Mouse (Mus musculus) liver, adult 2 months (tissue): ENCODE data around the gene Helz2. TPM values are rescaled to one million over a fixed set of nuclear protein-coding genes. Genes with fewer than 3 reads are reported as not detected.
A peak's percentile ranks its signal among the peaks of the same experiment; 100 is the strongest.
"Not testable (repeated sequence)": the region's sequence is repeated elsewhere in the genome, so short reads cannot be mapped to it uniquely, and the experiment has no call there.

ENCODE experiments used
- DNase-seq: peaks from one replicate; pipeline ENCODE4 v3.0.0-alpha.2; 2011; ENCODE audit warnings: low read depth, low spot score; ENCODE audit errors: extremely low read depth
- H3K27ac ChIP-seq: fragments of 200-500 bp; replicated peaks from 2 replicates; pipeline ENCODE4 v1.5.1; 2012; ENCODE audit warnings: low read depth, mild to moderate bottlenecking, control low read depth, inconsistent platforms, low read length; ENCODE audit not compliant: insufficient read depth
- H3K27me3 ChIP-seq: fragments of 200-500 bp; 2 replicates; pipeline ENCODE4 v1.6.1; 2012; ENCODE audit warnings: mild to moderate bottlenecking, moderate library complexity, low read length, inconsistent platforms; ENCODE audit not compliant: control insufficient read depth, insufficient read depth
- H3K36me3 ChIP-seq: fragments of 200-500 bp; 2 replicates; pipeline ENCODE4 v1.6.1; 2012; ENCODE audit warnings: low read length, inconsistent platforms; ENCODE audit not compliant: control insufficient read depth, insufficient read depth
- H3K4me1 ChIP-seq: fragments of 200-500 bp; 2 replicates; pipeline ENCODE4 v1.6.1; 2011; ENCODE audit warnings: low read length; ENCODE audit not compliant: control insufficient read depth, insufficient read depth
- H3K4me3 ChIP-seq: fragments of 200-500 bp; 2 replicates; pipeline ENCODE4 v1.5.1; 2011; ENCODE audit warnings: low read depth, mild to moderate bottlenecking, control low read depth, low read length, moderate library complexity; ENCODE audit not compliant: insufficient read depth
- H3K79me2 ChIP-seq: fragments of 200-500 bp; 2 replicates; pipeline ENCODE4 v1.6.1; 2012; ENCODE audit warnings: inconsistent platforms, mild to moderate bottlenecking, low read length, moderate library complexity; ENCODE audit not compliant: control insufficient read depth, insufficient read depth
- H3K9ac ChIP-seq: fragments of 200-500 bp; 2 replicates; pipeline ENCODE4 v1.6.1; 2012; ENCODE audit warnings: low read depth, mild to moderate bottlenecking, control low read depth, inconsistent platforms, low read length
- CTCF ChIP-seq: fragments of 200-500 bp; IDR thresholded peaks from 2 replicates; pipeline ENCODE4 v1.5.1; 2011; ENCODE audit warnings: low read depth, low read length, control low read depth
- POLR2A ChIP-seq: fragments of 200-500 bp; IDR thresholded peaks from 2 replicates; pipeline ENCODE4 v1.6.1; 2011; ENCODE audit warnings: low read length, control low read depth; ENCODE audit not compliant: insufficient read depth; ENCODE audit errors: extremely low read depth
- WGBS: fragments of 180-500 bp; shearing (Covaris S2); methylation state at CpG from one replicate; pipeline ENCODE4 v1.1.7; 2018; 5-methylcytosine and 5-hydroxymethylcytosine counted together
- polyA plus RNA-seq: library from polyadenylated mRNA; depleted of rRNA; stranded (reverse); fragments of >200 nt; gene quantifications from 2 replicates; pipeline ENCODE4 v1.2.3, GENCODE M21; 2012
- total RNA-seq: library from RNA; depleted of rRNA; stranded (reverse); fragments of >200 nt; gene quantifications from 2 replicates; pipeline ENCODE4 v1.2.3, GENCODE M21; 2014

Helz2 gene
- total and polyA plus RNA-seq, 2 experiments = 20.3 to 65.9 TPM

DNA sequence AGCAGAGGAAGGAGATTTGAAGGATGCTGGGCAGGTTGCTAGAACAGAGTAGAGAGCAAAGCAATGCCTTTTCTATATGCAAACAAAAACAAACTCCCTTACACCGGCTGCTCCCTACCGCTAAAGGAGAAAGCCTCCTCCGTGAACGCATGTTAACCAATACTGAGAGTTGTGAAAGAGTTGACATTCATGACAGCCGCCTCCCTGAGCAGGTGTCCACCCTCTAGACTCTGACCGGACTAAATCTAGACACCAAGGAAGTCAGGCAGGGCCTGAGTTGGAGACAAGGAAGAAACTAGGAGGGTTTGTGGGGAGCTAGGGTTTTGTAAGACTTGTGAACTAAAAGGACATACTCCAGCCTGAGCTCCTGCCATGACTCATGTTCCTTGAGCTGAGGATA, 38.9 kb downstream of the Helz2 start:
- Histone ChIP-seq H3K4me1 (peaks cover 7% of the 10 kb centered on the region; the same call in 1 of the 2 replicates), H3K36me3 (no peaks in the 10 kb centered on the region), H3K27ac (no peak overlapping the region), H3K4me3 (no peak overlapping the region), H3K27me3 (no peaks in the 10 kb centered on the region), H3K79me2 (no peaks in the 10 kb centered on the region), H3K9ac (no peak overlapping the region)
- 25% methylated on average over 6 of the region's 6 CpGs for WGBS
- TF ChIP-seq CTCF = no peak
- TF ChIP-seq POLR2A = no peak
- DNase-seq = peak; percentile 33

DNA sequence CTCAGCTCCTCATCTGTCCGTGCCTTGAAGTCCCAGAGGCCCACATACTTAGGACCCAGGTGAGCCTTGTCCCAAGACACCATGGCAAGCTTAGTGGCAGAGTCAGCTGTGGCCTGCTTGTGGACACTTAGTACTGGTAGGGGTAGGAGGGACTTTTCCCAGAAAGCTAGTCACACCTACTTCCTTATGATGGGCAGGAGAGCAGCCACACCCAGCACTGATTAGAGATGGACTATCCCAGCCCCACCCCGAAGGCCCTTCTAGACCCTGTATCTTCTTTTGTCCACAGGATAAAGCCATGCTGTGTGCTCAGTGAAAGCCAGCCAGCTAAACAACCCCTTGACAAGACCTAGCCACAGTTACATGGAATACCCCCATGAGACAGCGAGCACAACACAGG, 39.4 kb downstream of the Helz2 start, which contains the start of gene Ptk6:
Gene Ptk6, minus strand, starts transcription at position 368 of the 400 bp plus-strand sequence.
- TF ChIP-seq POLR2A (no peak), CTCF (no peak)
- Histone ChIP-seq H3K27ac (no peak within 1 kb of the TSS), H3K4me1 (peaks cover 7% of the 10 kb centered on the region; the same call in 1 of the 2 replicates), H3K4me3 (no peak within 1 kb of the TSS), H3K9ac (no peak within 1 kb of the TSS), H3K36me3 (no peaks in the 10 kb centered on the region), H3K79me2 (no peaks in the 10 kb centered on the region), H3K27me3 (no peaks in the 10 kb centered on the region)
- WGBS = 91% methylated on average over 3 of the region's 3 CpGs
- no peak for DNase-seq

DNA sequence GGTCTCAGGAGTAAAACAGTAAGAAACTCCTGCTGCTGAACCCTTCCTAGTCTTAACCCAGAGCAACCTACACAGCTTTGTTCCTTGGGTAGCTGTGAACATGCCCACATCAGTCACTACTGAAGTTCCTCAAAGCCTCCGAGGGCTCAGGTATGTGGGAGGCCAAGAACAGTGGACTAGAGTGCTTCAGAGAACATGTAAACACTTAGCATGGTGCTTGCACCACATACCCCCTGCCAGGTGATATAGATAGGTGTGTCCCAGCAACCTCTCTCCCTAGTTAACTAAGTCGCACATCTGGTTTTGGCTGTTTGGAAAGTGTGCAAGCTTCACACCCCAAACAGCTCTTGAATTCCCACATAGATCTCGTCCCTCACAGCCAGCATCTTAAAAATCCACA, 40.2 kb downstream of the Helz2 start:
- no peak for TF ChIP-seq POLR2A
- WGBS = 94% methylated on average over 3 of the region's 3 CpGs
- no peaks in the 10 kb centered on the region for H3K27me3 ChIP-seq

DNA sequence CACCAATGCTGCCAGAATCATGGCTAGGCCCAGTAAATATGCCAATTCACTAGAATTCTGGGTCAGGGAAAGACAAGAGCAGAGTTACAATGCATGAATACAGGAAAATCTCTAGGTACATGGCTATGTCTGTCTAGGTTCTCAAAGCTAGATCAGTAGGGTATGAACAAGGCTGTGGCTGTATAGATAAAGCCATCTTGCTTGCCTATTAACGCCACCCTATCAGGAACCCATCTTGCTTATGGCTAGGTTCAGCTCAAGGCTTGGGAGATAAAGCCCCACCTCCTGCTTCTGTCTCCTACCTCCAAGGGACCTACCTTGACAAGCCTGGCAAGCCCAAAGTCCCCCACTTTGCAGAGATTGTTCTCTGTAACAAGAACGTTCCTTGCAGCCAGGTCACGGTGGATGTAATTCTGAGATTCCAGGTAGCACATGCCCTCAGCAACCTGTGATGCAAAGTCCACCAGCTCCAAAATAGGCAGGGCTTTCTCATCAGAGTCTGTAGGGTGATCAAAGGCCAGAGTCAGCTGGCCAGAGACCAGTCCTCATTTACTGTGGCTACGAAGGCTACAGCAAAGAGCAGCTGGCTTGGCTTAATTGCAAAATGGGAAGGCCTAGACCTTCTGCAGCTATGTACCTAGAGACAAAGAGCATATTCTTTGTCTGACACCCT, 45.1 kb downstream of the Helz2 start:
- no peak for TF ChIP-seq POLR2A
- TF ChIP-seq CTCF = no peak

More for the DNA sequence above, 40.2 kb downstream of the Helz2 start:
- H3K27ac ChIP-seq = no peak overlapping the region
- H3K9ac ChIP-seq = no peak overlapping the region
- H3K36me3 ChIP-seq = no peaks in the 10 kb centered on the region
- H3K4me3 ChIP-seq = no peak overlapping the region
- no peak for DNase-seq
- no peaks in the 10 kb centered on the region for H3K79me2 ChIP-seq
- peaks cover 9% of the 10 kb centered on the region; the same call in 1 of the 2 replicates for H3K4me1 ChIP-seq

DNA sequence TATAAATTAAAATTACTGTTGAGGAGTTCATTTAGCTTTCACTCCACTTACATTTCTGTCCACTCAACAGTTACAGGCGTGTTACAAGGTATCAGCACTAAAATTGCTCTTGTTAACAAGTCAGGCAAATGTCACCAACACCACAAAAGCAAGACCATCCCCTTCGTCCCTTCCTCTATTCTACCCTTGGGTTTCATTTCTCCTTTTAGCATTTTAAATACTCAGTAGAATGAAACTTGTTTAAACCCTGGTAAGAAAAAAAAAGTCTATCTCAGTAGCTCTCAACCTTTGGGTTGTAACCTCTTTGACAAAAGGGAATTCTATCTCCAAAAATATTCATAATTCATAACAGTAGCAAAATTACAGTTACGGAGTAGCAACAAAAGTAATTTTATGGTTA, 48.8 kb downstream of the Helz2 start:
- Histone ChIP-seq H3K9ac (no peak overlapping the region), H3K79me2 (no peaks in the 10 kb centered on the region), H3K4me1 (peaks cover 20% of the 10 kb centered on the region), H3K27ac (no peak overlapping the region), H3K36me3 (no peaks in the 10 kb centered on the region), H3K4me3 (no peak overlapping the region), H3K27me3 (no peaks in the 10 kb centered on the region)
- TF ChIP-seq CTCF (no peak), POLR2A (no peak)
- 89% methylated on average over 3 of the region's 3 CpGs for WGBS
- peak; percentile 30 for DNase-seq

More for the DNA sequence above, 45.1 kb downstream of the Helz2 start:
- Histone ChIP-seq H3K4me3 (no peak overlapping the region), H3K4me1 (peaks cover 5% of the 10 kb centered on the region; the same call in 1 of the 2 replicates), H3K27ac (peak overlapping the region; percentile 51; the same call in 1 of the 2 replicates), H3K79me2 (no peaks in the 10 kb centered on the region), H3K9ac (no peak overlapping the region), H3K27me3 (no peaks in the 10 kb centered on the region), H3K36me3 (no peaks in the 10 kb centered on the region)
- WGBS = 29% methylated on average over 4 of the region's 4 CpGs
- DNase-seq = peak; percentile 94

DNA sequence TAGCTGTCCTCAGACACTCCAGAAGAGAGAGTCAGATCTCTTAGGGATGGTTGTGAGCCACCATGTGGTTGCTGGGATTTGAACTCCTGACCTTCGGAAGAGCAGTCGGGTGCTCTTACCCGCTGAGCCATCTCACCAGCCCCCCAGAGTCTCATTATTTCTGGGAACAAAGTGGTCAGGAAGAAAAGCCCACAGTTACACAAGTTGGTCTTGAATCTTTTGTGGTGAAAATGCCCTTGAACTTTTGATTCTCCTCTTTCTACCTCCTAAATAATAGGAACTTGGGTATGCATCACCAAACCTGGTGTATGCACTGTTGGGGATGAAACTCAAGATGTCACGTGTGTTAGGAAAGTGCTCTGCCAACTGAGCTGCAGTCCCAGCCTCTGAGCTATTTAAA, 49.9 kb downstream of the Helz2 start:
- no peak overlapping the region for H3K9ac ChIP-seq
- H3K27ac ChIP-seq = no peak overlapping the region
- no peaks in the 10 kb centered on the region for H3K27me3 ChIP-seq
- H3K36me3 ChIP-seq = no peaks in the 10 kb centered on the region
- 52% methylated on average over 4 of the region's 4 CpGs for WGBS
- H3K4me1 ChIP-seq = peaks cover 18% of the 10 kb centered on the region
- H3K79me2 ChIP-seq = no peaks in the 10 kb centered on the region
- TF ChIP-seq POLR2A = no peak
- TF ChIP-seq CTCF = no peak
- no peak overlapping the region for H3K4me3 ChIP-seq
- DNase-seq = peak; percentile 13

DNA sequence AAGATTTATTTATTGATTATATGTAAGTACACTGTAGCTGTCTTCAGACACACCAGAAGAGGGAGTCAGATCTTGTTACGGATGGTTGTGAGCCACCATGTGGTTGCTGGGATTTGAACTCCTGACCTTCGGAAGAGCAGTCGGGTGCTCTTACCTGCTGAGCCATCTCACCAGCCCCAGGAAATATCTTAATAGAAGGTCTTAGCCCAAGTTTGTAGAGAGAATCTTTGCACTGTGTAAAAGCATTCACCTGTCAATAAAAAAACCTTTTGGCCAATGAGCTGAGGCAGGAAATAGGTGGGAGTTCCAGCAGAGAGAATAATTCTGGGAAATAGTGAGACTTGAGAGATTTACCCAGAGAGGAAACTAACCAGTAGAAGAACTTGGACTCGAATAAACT, 50.4 kb downstream of the Helz2 start:
- H3K79me2 ChIP-seq, H3K36me3 ChIP-seq, H3K4me3 ChIP-seq, H3K27me3 ChIP-seq, H3K9ac ChIP-seq: not testable (repeated sequence)
- Histone ChIP-seq H3K27ac (0 out of 2 replicates have a peak overlapping the region, but pooled peaks have one; percentile 27), H3K4me1 (peaks cover 17% of the 10 kb centered on the region)
- DNase-seq = peak; percentile 73
- 30% methylated on average over 4 of the region's 4 CpGs for WGBS
